Mouse (Mus musculus) left cerebral cortex, adult 6 months (tissue): ENCODE measurements around the gene Eef1akmt2. TPM values are rescaled to one million over a fixed set of nuclear protein-coding genes. Genes with fewer than 3 reads are reported as not detected.

ENCODE experiments used
- long read RNA-seq, 2 experiments: library from polyadenylated mRNA; unstranded; transcript quantifications; one replicate each; pipeline ENCODE4 v2.0.0; 2019 to 2020
- polyA plus RNA-seq: library from polyadenylated mRNA; unstranded; fragments of <200 nt; fragmentation: Nextera tagmentation; gene quantifications from 2 replicates; pipeline ENCODE4 v1.2.3, GENCODE M21; 2021

Gene Eef1akmt2
- 47.6 and 51.8 TPM in 2 replicates for polyA plus RNA-seq
- long read RNA-seq, experiment 1, transcript Eef1akmt2-206 (3 exons, 811 nt): minor isoform, 20 of 95 reads
- long read RNA-seq, experiment 1, transcript Eef1akmt2-201 (6 exons, 1,107 nt): major isoform, 38 of 95 reads
- long read RNA-seq, experiment 1, partial matches to known transcripts: 9 of 95 reads
- long read RNA-seq, experiment 1, other reads (novel, unspliced or antisense): 27 of 95 reads
- long read RNA-seq, experiment 2, transcript Eef1akmt2-206 (3 exons, 811 nt): minor isoform, 8 of 58 reads
- long read RNA-seq, experiment 2, transcript Eef1akmt2-201 (6 exons, 1,107 nt): major isoform, 26 of 58 reads
- long read RNA-seq, experiment 2, partial matches to known transcripts: 3 of 58 reads
- long read RNA-seq, experiment 2, other reads (novel, unspliced or antisense): 20 of 58 reads

GRCm38 (mm10) chr7:132852173-132852844 lies at the start of gene Eef1akmt2:
Gene Eef1akmt2 (minus strand): TSS chr7:132852673.

GRCm38 (mm10) chr7:132859042-132859958 lies 6.8 kb upstream of the Eef1akmt2 start, which contains the start of gene Abraxas2:
Gene Abraxas2 (plus strand): TSS chr7:132859225.

DNA sequence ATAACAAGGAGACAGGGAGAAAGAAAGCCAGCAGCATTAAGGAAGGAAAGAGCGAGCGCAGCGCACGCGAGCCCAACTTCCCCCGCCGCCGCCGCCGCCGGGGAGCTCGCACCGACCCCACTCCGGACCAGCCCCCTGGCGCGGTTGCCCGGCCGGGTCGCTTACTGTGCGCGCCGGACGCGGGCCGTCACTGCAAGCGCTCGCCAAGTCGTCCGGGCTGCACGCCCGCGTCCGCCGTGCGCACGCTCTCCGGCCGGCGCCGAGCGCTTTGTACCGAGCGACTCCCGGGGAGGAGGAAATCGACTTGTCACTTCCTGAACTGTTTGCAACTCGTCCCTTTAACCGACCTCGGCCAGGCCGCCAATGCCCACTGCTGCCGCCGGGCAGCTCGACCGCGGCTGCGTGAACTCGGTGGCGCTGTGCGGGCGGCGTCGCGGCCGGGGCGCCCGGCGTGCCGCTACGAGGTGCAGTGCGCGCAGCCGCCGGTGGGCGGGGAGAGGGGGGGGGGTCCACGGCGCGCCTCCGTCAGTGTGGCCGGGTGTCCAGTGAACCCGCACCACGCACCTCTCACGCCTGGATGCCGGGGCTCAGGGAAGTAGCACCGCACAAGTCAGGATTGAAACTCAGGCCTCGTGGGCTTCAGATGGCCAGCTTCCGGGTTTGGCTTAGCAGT lies 38.9 kb downstream of the Eef1akmt2 start, which contains the start of gene Fam53b:
Gene Fam53b (minus strand): TSS at position 471 of the 673 bp plus-strand sequence.

Other genes with a start within 250 kb of the Eef1akmt2 start
- gene Lhpp, start 242.0 kb downstream of the Eef1akmt2 start, polyA plus RNA-seq: 18.6 and 19.7 TPM in 2 replicates
- gene Fam53b, start 38.8 kb downstream of the Eef1akmt2 start, polyA plus RNA-seq: 14.0 and 17.5 TPM in 2 replicates
- 29.7 and 46.4 TPM in 2 replicates for gene Abraxas2, start 6.6 kb upstream of the Eef1akmt2 start, polyA plus RNA-seq
- gene Zranb1, start 78.5 kb upstream of the Eef1akmt2 start, polyA plus RNA-seq: 7.4 and 9.2 TPM in 2 replicates